ENCODE assay signal across 33 mouse cellular contexts in the genomic region with DNA sequence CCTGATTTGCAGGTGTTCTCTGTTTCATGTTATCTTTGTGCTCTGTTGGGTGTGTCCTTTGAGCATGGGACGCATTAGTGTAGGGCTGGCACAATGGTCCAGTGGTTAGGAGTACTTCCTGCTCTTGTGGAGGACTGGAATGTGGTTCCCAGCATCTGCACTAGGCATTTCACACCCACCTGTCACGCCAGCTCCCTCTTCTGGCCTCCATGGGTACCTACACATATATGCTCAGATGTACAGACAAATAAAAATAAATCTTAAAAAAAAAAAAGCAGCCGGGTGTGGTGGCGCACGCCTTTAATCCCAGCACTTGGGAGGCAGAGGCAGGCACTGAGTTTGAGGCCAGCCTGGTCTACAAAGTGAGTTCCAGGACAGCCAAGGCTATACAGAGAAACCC. TPM values are rescaled to one million over a fixed set of nuclear protein-coding genes. Genes with fewer than 3 reads are reported as not detected.
A peak's percentile ranks its signal among the peaks of the same experiment; 100 is the strongest.
DNase-seq lines count a peak whose midpoint lies in the region; ATAC-seq and TF ChIP-seq lines count a peak whose summit lies in the region.
"Had no signal": no experiment of that assay in that cellular context is flagged by ENCODE, and none has a peak within 500 bp of the region (broad histone marks: within the 10 kb centered on the region; RNA-seq: fewer than 3 reads in every experiment).

No protein-coding gene starts in this region.

- TF ChIP-seq CTCF in heart, adult 2 months (IDR thresholded peaks at IDR 0.05), result peak; percentile 8; the same call in 1 of the 2 replicates
- peak; percentile 38 for TF ChIP-seq CTCF in liver, adult 2 months (IDR thresholded peaks at IDR 0.05; ENCODE audit: low read depth, low read length)
- TF ChIP-seq CTCF in ES-Bruce4 (IDR thresholded peaks at IDR 0.05; ENCODE audit: low read depth, low read length), result peak; percentile 37

- H3K27ac ChIP-seq in heart, adult 2 months, result no peak overlapping the region
- H3K27ac ChIP-seq in liver, adult 2 months (replicated peaks; ENCODE audit: insufficient read depth, low read depth, low read length), result no peak overlapping the region
- no peak overlapping the region for H3K27ac ChIP-seq in liver, embryonic 11.5 days (ENCODE audit: low read depth, low read length)
- no peak overlapping the region for H3K27ac ChIP-seq in ES-Bruce4 (ENCODE audit: insufficient read depth, low read length)
- H3K27ac ChIP-seq in hindbrain, embryonic 16.5 days (ENCODE audit: low read depth, low read length), result no peak overlapping the region
- H3K27ac ChIP-seq: embryonic facial prominence, embryonic 12.5 days; forebrain, embryonic 15.5 days; gastrocnemius, adult 2 months; heart, embryonic 13.5 days; hindbrain, postnatal 0 days; limb, embryonic 12.5 days; liver, embryonic 12.5 days; macrophage; neural tube, embryonic 15.5 days had no signal

- intact Hi-C loops in heart, adult 2 months (cut with DNase I), result no loop called here

- no peaks in the 10 kb centered on the region for H3K79me2 ChIP-seq in heart, adult 2 months (replicated peaks; ENCODE audit: control insufficient read depth, insufficient read depth, low read length)
- H3K79me2 ChIP-seq in liver, adult 2 months (ENCODE audit: control insufficient read depth, insufficient read depth, low read length), result no peaks in the 10 kb centered on the region

- TF ChIP-seq EP300 in heart, adult 2 months (IDR thresholded peaks at IDR 0.05; ENCODE audit: insufficient read depth, low read depth, low read length), result no peak
- TF ChIP-seq EP300 in ES-Bruce4 (IDR thresholded peaks at IDR 0.05; ENCODE audit: insufficient read depth, low read depth, low read length), result no peak

- no peak for TF ChIP-seq POLR2A in heart, adult 2 months (IDR thresholded peaks at IDR 0.05; ENCODE audit: insufficient read depth, low read depth, low read length)
- no peak for TF ChIP-seq POLR2A in liver, adult 2 months (IDR thresholded peaks at IDR 0.05; ENCODE audit: extremely low read depth, insufficient read depth, low read length)
- no peak for TF ChIP-seq POLR2A in ES-Bruce4 (IDR thresholded peaks at IDR 0.05; ENCODE audit: insufficient read depth, low read length)

- H3K9me3 ChIP-seq in liver, embryonic 11.5 days (ENCODE audit: control insufficient read depth, low read length), result no peaks in the 10 kb centered on the region
- no peaks in the 10 kb centered on the region for H3K9me3 ChIP-seq in ES-Bruce4 (replicated peaks; ENCODE audit: control insufficient read depth, insufficient read depth, low read length, poor library complexity, severe bottlenecking)
- no peaks in the 10 kb centered on the region for H3K9me3 ChIP-seq in hindbrain, embryonic 16.5 days (ENCODE audit: control insufficient read depth, low read length)
- H3K9me3 ChIP-seq: embryonic facial prominence, embryonic 12.5 days; forebrain, embryonic 15.5 days; liver, embryonic 12.5 days; neural tube, embryonic 15.5 days had no signal

- no peaks in the 10 kb centered on the region for H3K27me3 ChIP-seq in heart, adult 2 months (ENCODE audit: control insufficient read depth, insufficient read depth, low read length)
- H3K27me3 ChIP-seq in liver, adult 2 months (ENCODE audit: control insufficient read depth, insufficient read depth, low read length), result no peaks in the 10 kb centered on the region
- no peaks in the 10 kb centered on the region for H3K27me3 ChIP-seq in liver, embryonic 11.5 days (replicated peaks; ENCODE audit: control insufficient read depth, insufficient read depth, low read length)
- H3K27me3 ChIP-seq in ES-Bruce4 (ENCODE audit: control insufficient read depth, insufficient read depth, low read length, poor library complexity, severe bottlenecking), result no peaks in the 10 kb centered on the region
- no peaks in the 10 kb centered on the region for H3K27me3 ChIP-seq in hindbrain, embryonic 16.5 days (replicated peaks; ENCODE audit: control insufficient read depth, insufficient read depth, low read length)
- H3K27me3 ChIP-seq: embryonic facial prominence, embryonic 12.5 days; forebrain, embryonic 15.5 days; heart, embryonic 13.5 days; limb, embryonic 12.5 days; liver, embryonic 12.5 days; neural tube, embryonic 15.5 days had no signal

- H3K36me3 ChIP-seq in heart, adult 2 months (ENCODE audit: control insufficient read depth, insufficient read depth, low read length), result no peaks in the 10 kb centered on the region
- H3K36me3 ChIP-seq in liver, adult 2 months (ENCODE audit: control insufficient read depth, insufficient read depth, low read length), result no peaks in the 10 kb centered on the region
- no peaks in the 10 kb centered on the region for H3K36me3 ChIP-seq in liver, embryonic 11.5 days (ENCODE audit: control insufficient read depth, insufficient read depth, low read length)
- no peaks in the 10 kb centered on the region for H3K36me3 ChIP-seq in ES-Bruce4 (ENCODE audit: control insufficient read depth, insufficient read depth, low read length, poor library complexity, severe bottlenecking)
- no peaks in the 10 kb centered on the region for H3K36me3 ChIP-seq in hindbrain, embryonic 16.5 days (ENCODE audit: control insufficient read depth, insufficient read depth, low read length)
- H3K36me3 ChIP-seq: embryonic facial prominence, embryonic 12.5 days; forebrain, embryonic 15.5 days; limb, embryonic 12.5 days; liver, embryonic 12.5 days; neural tube, embryonic 15.5 days had no signal

- ATAC-seq in liver, embryonic 11.5 days (replicated peaks; ENCODE audit: low FRiP score), result no peak
- ATAC-seq in hindbrain, embryonic 16.5 days, result no peak
- ATAC-seq: forebrain, embryonic 15.5 days; hindbrain, postnatal 0 days; intestine, embryonic 16.5 days; liver, embryonic 12.5 days; liver, postnatal 0 days had no signal

- no peak overlapping the region for H3K4me3 ChIP-seq in heart, adult 2 months
- H3K4me3 ChIP-seq in liver, adult 2 months (ENCODE audit: insufficient read depth, low read depth, low read length), result no peak overlapping the region
- no peak overlapping the region for H3K4me3 ChIP-seq in liver, embryonic 11.5 days (ENCODE audit: low read depth, low read length)
- no peak overlapping the region for H3K4me3 ChIP-seq in ES-Bruce4 (ENCODE audit: low read depth, low read length)
- no peak overlapping the region for H3K4me3 ChIP-seq in hindbrain, embryonic 16.5 days (ENCODE audit: low read length)
- H3K4me3 ChIP-seq: embryonic facial prominence, embryonic 12.5 days; forebrain, embryonic 15.5 days; gastrocnemius, adult 2 months; heart, embryonic 13.5 days; limb, embryonic 12.5 days; liver, embryonic 12.5 days; neural tube, embryonic 15.5 days had no signal

- no peak overlapping the region for H3K4me2 ChIP-seq in liver, embryonic 11.5 days
- H3K4me2 ChIP-seq in hindbrain, embryonic 16.5 days (ENCODE audit: low read length), result no peak overlapping the region
- H3K4me2 ChIP-seq: embryonic facial prominence, embryonic 12.5 days; forebrain, embryonic 15.5 days; heart, embryonic 13.5 days; limb, embryonic 12.5 days; liver, embryonic 12.5 days; neural tube, embryonic 15.5 days had no signal

- no peak overlapping the region for H3K9ac ChIP-seq in heart, adult 2 months (ENCODE audit: low read depth, low read length)
- H3K9ac ChIP-seq in liver, adult 2 months (ENCODE audit: low read depth, low read length), result no peak overlapping the region
- no peak overlapping the region for H3K9ac ChIP-seq in liver, embryonic 11.5 days (ENCODE audit: low read depth, low read length)
- no peak overlapping the region for H3K9ac ChIP-seq in ES-Bruce4 (ENCODE audit: low read depth, poor library complexity, severe bottlenecking)
- no peak overlapping the region for H3K9ac ChIP-seq in hindbrain, embryonic 16.5 days (ENCODE audit: low read depth, low read length)
- H3K9ac ChIP-seq: embryonic facial prominence, embryonic 12.5 days; forebrain, embryonic 15.5 days; heart, embryonic 13.5 days; limb, embryonic 12.5 days; liver, embryonic 12.5 days; liver, postnatal 0 days; neural tube, embryonic 15.5 days had no signal

- 74% methylated on average over 5 of the region's 5 CpGs for WGBS in heart, adult 2 months
- 77% methylated on average over 5 of the region's 5 CpGs for WGBS in liver, adult 2 months
- 72% methylated on average over 5 of the region's 5 CpGs for WGBS in liver, embryonic 11.5 days
- 76% methylated on average over 5 of the region's 5 CpGs for WGBS in hindbrain, embryonic 16.5 days

- no peaks in the 10 kb centered on the region for H3K4me1 ChIP-seq in heart, adult 2 months (ENCODE audit: control insufficient read depth, insufficient read depth, low read length)
- no peaks in the 10 kb centered on the region for H3K4me1 ChIP-seq in liver, adult 2 months (ENCODE audit: control insufficient read depth, insufficient read depth, low read length)
- H3K4me1 ChIP-seq in liver, embryonic 11.5 days (replicated peaks; ENCODE audit: control insufficient read depth, insufficient read depth, low read length), result no peaks in the 10 kb centered on the region
- H3K4me1 ChIP-seq in ES-Bruce4 (ENCODE audit: control insufficient read depth, insufficient read depth, low read length), result no peaks in the 10 kb centered on the region
- no peaks in the 10 kb centered on the region for H3K4me1 ChIP-seq in hindbrain, embryonic 16.5 days (ENCODE audit: control insufficient read depth, insufficient read depth, low read depth, low read length)
- H3K4me1 ChIP-seq: embryonic facial prominence, embryonic 12.5 days; forebrain, embryonic 15.5 days; heart, embryonic 13.5 days; limb, embryonic 12.5 days; liver, embryonic 12.5 days; neural tube, embryonic 15.5 days had no signal

- DNase-seq in heart, adult 2 months, result no peak
- no peak for DNase-seq in heart, postnatal 4 days
- DNase-seq in liver, adult 2 months (ENCODE audit: extremely low read depth, low read depth, low spot score), result peak; percentile 3
- no peak for DNase-seq in liver, embryonic 11.5 days (ENCODE audit: low spot score)
- DNase-seq in R1 (ENCODE audit: low read depth, low spot score), result peak; percentile 75
- DNase-seq in adrenal gland, postnatal 4 days (ENCODE audit: low spot score in 2 of 2), result no peak
- DNase-seq: adrenal gland, adult 8-10 months; B cell, adult 2 months; cerebellum, adult 9-11 months; embryo, embryonic 11 days; gastrocnemius, adult 2 months; gastrocnemius, postnatal 36 days; heart, postnatal 10 days; kidney, postnatal 4 days; liver, postnatal 0 days; lung, postnatal 10 days; midbrain, embryonic 14.5 days; retina, postnatal 1 day; right cerebral cortex, postnatal 25 days; thymus, adult 18-20 months; thymus, postnatal 36 days had no signal

RNA-seq across cellular contexts. Expression of gene Panx2, which starts 15.2 kb away (rescaled TPM):
- total RNA-seq in heart, adult 2 months (2021), result 1 to 10 TPM in 1 of 2 experiments, under 1 TPM in 1; 0.91 to 1.3 TPM
- 1.3 and 2.1 TPM in 2 replicates for polyA plus RNA-seq in heart, adult 2 months (2012; rRNA removed)
- 1 to 10 TPM; 2.1 to 2.3 TPM for total RNA-seq in heart, postnatal 4 days (2021)
- total RNA-seq in liver, adult 2 months (2014; rRNA removed), result not detected in 2 replicates
- not detected in 2 replicates for polyA plus RNA-seq in liver, adult 2 months (2012; rRNA removed)
- 0.08 and 0.21 TPM in 2 replicates for polyA plus RNA-seq in liver, embryonic 11.5 days (2014; fragmentation: Nextera tagmentation; extraction: Ambion mirVana)
- polyA plus RNA-seq in ES-Bruce4 (2011; ENCODE audit: insufficient read depth, insufficient read length, low read depth, missing spikeins), result 1.4 and 2.8 TPM in 2 replicates
- polyA plus RNA-seq in hindbrain, embryonic 16.5 days (2015; fragmentation: Nextera tagmentation; extraction: Ambion mirVana), result 9.5 and 11.9 TPM in 2 replicates
- total RNA-seq in adrenal gland, postnatal 4 days (2021), result 1 to 10 TPM; 3.4 to 3.5 TPM
- total RNA-seq: gastrocnemius, adult 2 months; gastrocnemius, postnatal 36 days; megakaryocyte-erythroid progenitor cell, adult 5-6 weeks had no signal
- polyA plus RNA-seq: liver, embryonic 12.5 days; liver, postnatal 0 days; macrophage had no signal

RNA-seq across cellular contexts. Expression of gene Trabd, which starts 30.5 kb away (rescaled TPM):
- 10 to 100 TPM; 48.8 to 51.5 TPM for total RNA-seq in heart, adult 2 months (2021)
- polyA plus RNA-seq in heart, adult 2 months (2012; rRNA removed), result 38.3 and 47.8 TPM in 2 replicates
- total RNA-seq in heart, postnatal 4 days (2021), result 10 to 100 TPM; 45.1 to 47.6 TPM
- 64.0 and 64.4 TPM in 2 replicates for total RNA-seq in liver, adult 2 months (2014; rRNA removed)
- polyA plus RNA-seq in liver, adult 2 months (2012; rRNA removed), result 65.5 and 81.6 TPM in 2 replicates
- polyA plus RNA-seq in liver, embryonic 11.5 days (2014; fragmentation: Nextera tagmentation; extraction: Ambion mirVana), result 33.5 and 34.8 TPM in 2 replicates
- 19.7 and 21.6 TPM in 2 replicates for polyA plus RNA-seq in ES-Bruce4 (2011; ENCODE audit: insufficient read depth, insufficient read length, low read depth, missing spikeins)
- polyA plus RNA-seq in hindbrain, embryonic 16.5 days (2015; fragmentation: Nextera tagmentation; extraction: Ambion mirVana), result 39.2 and 39.5 TPM in 2 replicates
- 10 to 100 TPM; 45.5 to 45.6 TPM for total RNA-seq in adrenal gland, postnatal 4 days (2021)

RNA-seq across cellular contexts. Expression of gene Selenoo, which starts 44.5 kb away (rescaled TPM):
- 10 to 100 TPM; 13.6 to 16.5 TPM for total RNA-seq in heart, adult 2 months (2021)
- polyA plus RNA-seq in heart, adult 2 months (2012; rRNA removed), result 20.7 and 28.6 TPM in 2 replicates
- total RNA-seq in heart, postnatal 4 days (2021), result 10 to 100 TPM; 10.0 to 10.2 TPM
- 91.0 and 101 TPM in 2 replicates for total RNA-seq in liver, adult 2 months (2014; rRNA removed)
- 105 and 122 TPM in 2 replicates for polyA plus RNA-seq in liver, adult 2 months (2012; rRNA removed)
- polyA plus RNA-seq in liver, embryonic 11.5 days (2014; fragmentation: Nextera tagmentation; extraction: Ambion mirVana), result 12.6 and 16.3 TPM in 2 replicates
- polyA plus RNA-seq in ES-Bruce4 (2011; ENCODE audit: insufficient read depth, insufficient read length, low read depth, missing spikeins), result 9.2 and 9.4 TPM in 2 replicates
- polyA plus RNA-seq in hindbrain, embryonic 16.5 days (2015; fragmentation: Nextera tagmentation; extraction: Ambion mirVana), result 16.4 and 17.9 TPM in 2 replicates
- 10 to 100 TPM; 30.7 to 35.0 TPM for total RNA-seq in adrenal gland, postnatal 4 days (2021)

Comparison
In these comparisons a context has a peak if more than half of its experiments do, and no peak if none do; other contexts are left out.
1. DNase-seq: peak in liver, adult 2 months (single experiment) and R1 (single experiment); none in heart, adult 2 months (0 of 2), heart, postnatal 4 days (single experiment), liver, embryonic 11.5 days (single experiment) and adrenal gland, postnatal 4 days (0 of 2).
2. Peak in every context shown above with its lines, with median percentiles within 50 percentile points of each other: CTCF ChIP-seq.